Mouse (Mus musculus) urinary bladder, adult 2 months (tissue): ENCODE measurements around the gene Lhx6. TPM values are rescaled to one million over a fixed set of nuclear protein-coding genes. Genes with fewer than 3 reads are reported as not detected.
A peak's percentile ranks its signal among the peaks of the same experiment; 100 is the strongest.
"Not testable (repeated sequence)": the region's sequence is repeated elsewhere in the genome, so short reads cannot be mapped to it uniquely, and the experiment has no call there.

Experiments
- DNase-seq: peaks from one replicate; pipeline ENCODE4 v3.0.0; 2022; ENCODE audit warnings: low spot score
- polyA plus RNA-seq: library from polyadenylated mRNA; depleted of rRNA; stranded (reverse); fragments of >200 nt; gene quantifications from 2 replicates; pipeline ENCODE4 v1.2.3, GENCODE M21; 2012; rRNA removed

The Lhx6 gene
- polyA plus RNA-seq: 0.76 and 1.4 TPM in 2 replicates

- DNase-seq: no peak
These were observed at the start of gene Lhx6 for GRCm38 (mm10) chr2:36104956-36105741. Gene Lhx6 (minus strand): TSS chr2:36105408.

DNA sequence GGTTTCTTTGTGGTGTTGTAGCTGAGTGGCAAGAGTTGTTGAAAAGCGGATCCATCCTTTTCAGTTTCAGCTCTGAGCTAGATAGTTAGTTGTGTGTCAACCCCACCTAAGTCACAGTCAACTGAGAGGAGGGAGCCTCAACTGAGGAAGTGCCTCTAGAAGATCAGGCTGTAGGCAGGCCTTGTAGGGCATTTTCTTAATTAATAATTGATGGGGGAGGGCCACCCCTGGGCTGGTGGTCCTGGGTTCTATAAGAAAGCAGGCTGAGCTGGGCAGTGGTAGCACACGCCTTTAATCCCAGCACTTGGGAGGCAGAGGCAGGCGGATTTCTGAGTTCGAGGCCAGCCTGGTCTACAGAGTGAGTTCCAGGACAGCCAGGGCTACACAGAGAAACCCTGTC is 47.2 kb upstream of the Lhx6 start:
- not testable (repeated sequence) for DNase-seq

- no peak for DNase-seq
These were observed 43.7 kb upstream of the Lhx6 start for GRCm38 (mm10) chr2:36148876-36149365.

GRCm38 (mm10) chr2:36139096-36139495 is 33.9 kb upstream of the Lhx6 start:
- DNase-seq: no peak

- DNase-seq: peak; percentile 95
These were observed 31.2 kb upstream of the Lhx6 start, which contains the start of the genes Mrrf and Rbm18 for GRCm38 (mm10) chr2:36136300-36136941. Gene Mrrf (plus strand): TSS chr2:36136389. Gene Rbm18 (minus strand): TSS chr2:36136773.

DNA sequence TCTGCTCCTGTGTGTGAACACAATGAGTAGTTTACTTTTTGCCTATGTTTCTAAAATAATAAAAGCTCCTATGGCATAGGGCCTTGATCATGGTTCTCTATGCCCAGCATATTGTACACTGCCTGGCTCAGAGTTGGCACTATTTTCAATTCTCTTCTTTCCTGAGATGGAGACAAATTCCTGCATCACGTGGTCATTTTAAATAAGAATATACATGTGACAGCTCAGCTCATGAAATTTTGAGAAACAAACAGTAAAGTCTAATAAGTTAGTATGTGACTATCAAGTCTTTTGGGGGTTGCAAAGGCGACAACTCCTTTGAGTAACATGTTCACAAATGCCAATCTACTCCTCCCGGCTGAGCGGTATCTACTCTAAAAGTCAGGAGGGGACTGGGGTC is 30.7 kb upstream of the Lhx6 start:
- DNase-seq: no peak

DNA sequence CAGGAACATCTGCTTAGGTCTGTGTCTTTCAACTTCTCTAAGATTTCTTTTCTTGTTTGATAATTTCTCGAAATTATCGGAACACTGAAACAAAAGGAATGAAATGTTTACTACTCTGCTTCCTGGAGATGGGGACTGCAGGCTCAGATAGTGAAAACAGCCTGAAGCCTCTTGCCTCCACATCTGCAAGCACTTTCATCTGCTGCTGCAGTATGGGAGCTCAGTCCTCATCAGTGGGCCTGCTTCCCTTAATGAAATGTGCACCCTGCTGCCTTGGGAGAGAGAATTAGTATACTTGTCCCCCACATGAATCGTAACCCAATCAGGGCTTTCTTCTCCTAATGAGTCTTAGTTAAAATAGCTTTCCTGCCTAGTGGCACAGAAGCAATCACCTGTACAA is 23.8 kb upstream of the Lhx6 start:
- DNase-seq: no peak

- no peak for DNase-seq
These were observed 22.8 kb upstream of the Lhx6 start for GRCm38 (mm10) chr2:36127973-36128372.

- no peak for DNase-seq
These were observed 21.7 kb upstream of the Lhx6 start for GRCm38 (mm10) chr2:36126795-36127429.

- no peak for DNase-seq
These were observed 7.4 kb upstream of the Lhx6 start for GRCm38 (mm10) chr2:36112632-36113031.

DNA sequence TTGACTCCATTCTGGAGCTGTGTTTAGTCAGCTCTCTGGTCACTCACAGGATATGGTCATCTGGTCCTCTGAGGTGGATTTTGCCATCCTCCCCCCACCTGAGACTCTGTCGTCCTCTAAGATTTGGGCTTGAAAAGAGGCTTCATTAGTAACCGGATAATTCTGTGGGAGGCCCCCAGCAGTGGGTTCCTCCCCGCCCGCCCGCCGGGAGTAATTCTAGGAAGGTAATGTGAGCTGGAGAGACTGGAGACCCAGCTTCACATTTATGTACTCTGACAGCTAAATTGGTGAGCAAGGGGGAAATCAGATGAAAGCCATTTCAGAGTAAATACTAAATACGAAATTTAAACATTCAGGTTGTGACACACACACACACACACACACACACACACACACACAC is 3.4 kb upstream of the Lhx6 start:
- no peak for DNase-seq

GRCm38 (mm10) chr2:36104436-36104955 is 712 bp downstream of the Lhx6 start:
- DNase-seq: no peak

GRCm38 (mm10) chr2:36103555-36104367 is 1.4 kb downstream of the Lhx6 start:
- no peak for DNase-seq

DNA sequence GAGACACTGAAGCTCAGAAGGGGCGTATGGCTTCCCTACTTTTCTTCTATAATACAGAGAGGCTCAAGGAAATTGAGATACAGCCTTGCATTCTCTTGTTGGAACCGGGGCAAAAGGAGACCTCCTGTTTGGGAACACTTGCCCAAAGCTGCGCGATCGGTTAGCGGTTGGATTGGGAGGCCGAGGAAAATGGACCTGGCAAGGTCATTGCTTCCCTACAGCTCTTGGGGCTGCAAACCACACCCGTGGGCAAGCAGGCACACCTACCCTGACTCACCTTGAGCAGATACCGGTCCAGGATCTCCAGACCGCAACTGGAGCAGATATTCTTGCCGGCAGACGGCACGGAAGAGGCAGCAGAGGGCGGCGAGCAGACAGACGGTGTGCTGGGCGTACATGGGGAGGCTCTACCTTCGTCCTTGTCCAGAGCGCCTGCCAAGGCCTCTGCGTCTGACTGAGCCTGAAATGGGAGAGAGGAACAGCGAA is 2.1 kb downstream of the Lhx6 start:
- DNase-seq: no peak

- no peak for DNase-seq
These were observed 2.7 kb downstream of the Lhx6 start for GRCm38 (mm10) chr2:36102559-36102946.

DNA sequence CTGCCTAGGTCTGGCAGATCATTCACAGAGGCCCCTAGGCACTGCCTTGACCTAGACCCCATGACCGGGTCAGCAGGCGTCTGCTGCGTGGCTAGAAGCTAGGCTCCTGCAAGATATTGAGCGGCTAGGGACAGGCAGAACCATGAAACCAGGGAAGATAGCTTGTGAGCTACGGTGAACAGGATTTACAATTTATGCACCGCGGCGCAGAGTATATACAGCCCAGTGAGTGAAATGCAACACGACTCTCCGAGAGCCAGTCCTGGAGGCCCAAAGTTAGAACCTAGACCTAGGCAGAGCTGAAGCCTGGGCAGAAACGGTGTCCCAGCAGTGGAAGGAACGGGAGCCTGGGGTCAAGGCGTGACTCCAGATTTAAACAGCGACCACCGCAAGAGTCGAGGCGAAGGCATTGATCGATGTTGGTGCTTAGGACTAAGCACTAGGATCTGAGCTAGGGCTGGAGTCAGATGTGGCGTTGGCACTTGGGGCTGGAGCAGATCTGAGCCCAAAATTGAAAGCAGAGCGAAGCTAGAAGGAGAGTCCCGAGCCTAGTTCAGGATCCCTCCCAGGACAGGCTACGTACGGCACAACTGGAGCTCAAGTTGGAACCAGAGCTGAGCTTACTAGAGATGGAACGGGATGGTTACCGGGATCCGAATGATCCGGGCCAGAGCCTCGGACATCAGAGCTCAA is 3.2 kb downstream of the Lhx6 start:
- no peak for DNase-seq

- no peak for DNase-seq
These were observed 5.5 kb downstream of the Lhx6 start for GRCm38 (mm10) chr2:36099739-36100138.

DNA sequence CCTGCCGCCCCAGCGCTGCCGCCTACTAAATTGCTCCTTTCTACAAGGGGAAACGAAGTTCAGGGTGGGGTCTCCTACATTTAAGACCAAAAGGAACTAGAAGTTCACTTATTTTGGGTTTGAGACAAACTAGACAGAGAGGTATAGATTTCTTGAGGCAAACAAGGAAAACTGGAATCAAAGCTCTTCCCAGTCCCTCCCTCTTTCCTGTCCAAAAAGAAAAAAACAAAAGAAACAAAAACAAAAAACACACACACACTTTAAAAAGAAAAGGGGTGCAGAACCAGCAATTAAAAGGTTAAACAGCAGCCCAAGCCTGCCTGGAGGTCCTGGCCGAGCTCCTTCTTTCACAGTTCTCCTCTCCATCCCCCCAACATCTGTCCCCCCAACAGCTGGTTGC is 7.2 kb downstream of the Lhx6 start:
- DNase-seq: no peak

DNA sequence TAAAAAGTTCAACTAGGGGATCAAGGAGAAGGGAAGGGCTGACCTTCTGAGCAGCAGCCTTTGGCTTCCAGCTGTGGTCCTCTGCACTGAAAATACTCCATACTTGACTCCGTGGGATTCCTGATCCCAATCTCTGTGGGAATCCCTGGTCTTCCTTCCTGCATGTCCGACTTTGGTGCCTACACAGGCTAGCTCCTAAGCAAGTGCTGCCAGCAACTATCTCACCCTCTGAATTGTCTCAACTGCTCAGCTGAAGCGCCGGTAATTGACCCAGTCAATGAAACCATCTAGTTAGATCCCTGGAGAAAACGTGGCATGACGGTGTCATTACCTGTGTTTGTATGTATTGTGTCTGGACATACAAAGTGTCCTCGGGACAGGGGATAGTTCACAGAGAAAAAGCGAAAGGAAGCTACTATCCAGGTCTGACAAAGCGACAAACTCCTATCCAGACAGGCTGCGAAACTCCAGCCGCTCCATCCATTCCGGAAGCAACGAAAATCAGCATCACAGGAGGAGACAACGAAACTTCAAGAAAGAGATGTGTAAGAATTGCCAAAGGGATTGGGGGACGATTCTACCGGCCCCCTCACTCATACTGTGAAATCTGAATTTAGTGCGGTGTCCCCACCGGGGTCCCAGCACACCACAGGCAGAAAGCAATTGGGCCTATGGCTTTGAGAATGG is 7.9 kb downstream of the Lhx6 start:
- no peak for DNase-seq

- DNase-seq: no peak
These were observed 11.2 kb downstream of the Lhx6 start for GRCm38 (mm10) chr2:36093914-36094475.
